Mouse (Mus musculus) kidney, adult 11 months (tissue): ENCODE results near the gene BC003965.

ENCODE experiments used
- DNase-seq: peaks from one replicate; pipeline ENCODE4 v3.0.0; 2022

The BC003965 gene

GRCm38 (mm10) chr17:25184129-25184691 is at the start of gene BC003965:
Gene BC003965 (plus strand): TSS chr17:25184554.
- peak; percentile 95 for DNase-seq

DNA sequence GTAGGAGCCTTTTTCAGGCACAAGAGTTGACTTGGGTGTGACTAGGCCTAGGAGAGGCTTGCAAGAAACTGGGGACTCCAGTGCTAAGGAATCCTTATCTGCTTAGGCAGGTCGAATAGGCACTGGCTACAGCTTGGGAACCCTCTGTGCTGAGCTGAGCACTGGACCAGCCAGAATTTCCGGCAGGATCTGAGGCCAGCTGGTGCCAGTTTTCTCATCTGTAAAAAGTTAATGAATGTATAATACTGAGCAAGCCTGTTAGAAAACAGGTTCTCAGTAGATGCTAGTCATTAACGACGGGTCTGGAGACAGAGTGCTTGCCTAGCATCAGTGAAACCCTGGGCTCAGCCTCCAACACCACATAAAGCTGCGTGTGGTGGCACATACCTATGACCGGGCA is 48.7 kb upstream of the BC003965 start:
- peak; percentile 56 for DNase-seq

DNA sequence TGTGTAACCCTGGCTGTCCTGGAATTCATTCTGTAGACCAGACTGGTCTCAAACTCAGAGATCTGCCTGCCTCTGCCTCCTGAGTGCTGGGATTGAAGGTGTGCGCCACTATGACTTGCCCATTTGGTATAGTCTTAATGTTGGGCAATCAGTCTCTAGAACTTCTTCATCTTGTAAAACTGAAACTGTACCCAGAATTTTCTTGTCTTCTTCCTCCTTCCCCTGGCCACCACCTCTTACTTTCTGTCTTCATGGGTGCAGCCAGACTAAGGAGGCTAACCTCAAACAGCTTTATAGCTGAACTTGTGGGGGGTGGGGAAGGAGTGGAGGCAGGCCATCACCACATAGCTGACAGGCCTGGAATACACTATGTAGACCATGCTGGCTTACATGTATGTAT is 45.6 kb upstream of the BC003965 start:
- DNase-seq = no peak

DNA sequence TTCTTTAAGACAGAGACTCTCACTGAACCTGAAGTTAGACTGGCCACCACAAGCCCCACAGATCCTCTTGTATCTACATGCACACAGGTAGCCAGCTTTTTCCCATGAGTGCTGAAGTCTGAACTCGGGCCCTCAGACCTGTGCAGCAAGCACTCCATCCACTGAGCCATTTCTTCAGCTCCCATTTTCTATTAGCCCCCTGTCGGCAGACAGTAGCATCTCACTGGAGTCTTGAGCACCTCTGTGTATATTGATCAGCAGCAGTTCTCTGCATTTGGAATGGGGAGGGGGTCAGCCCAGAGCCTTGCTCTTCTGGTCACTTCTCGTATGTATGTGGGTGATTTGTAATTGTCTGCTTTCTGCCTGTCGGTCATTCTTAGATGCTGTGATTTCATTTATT is 44.4 kb upstream of the BC003965 start:
- DNase-seq = no peak

- no peak for DNase-seq
These were observed 22.2 kb upstream of the BC003965 start, which contains the start of gene Ccdc154 for GRCm38 (mm10) chr17:25162161-25162560. Gene Ccdc154 (plus strand): TSS chr17:25162461.

- DNase-seq = no peak
These were observed 21.0 kb upstream of the BC003965 start for GRCm38 (mm10) chr17:25163387-25163786.

- no peak for DNase-seq
These were observed 19.6 kb upstream of the BC003965 start for GRCm38 (mm10) chr17:25164770-25165169.

GRCm38 (mm10) chr17:25165970-25166671 is 18.2 kb upstream of the BC003965 start:
- no peak for DNase-seq

DNA sequence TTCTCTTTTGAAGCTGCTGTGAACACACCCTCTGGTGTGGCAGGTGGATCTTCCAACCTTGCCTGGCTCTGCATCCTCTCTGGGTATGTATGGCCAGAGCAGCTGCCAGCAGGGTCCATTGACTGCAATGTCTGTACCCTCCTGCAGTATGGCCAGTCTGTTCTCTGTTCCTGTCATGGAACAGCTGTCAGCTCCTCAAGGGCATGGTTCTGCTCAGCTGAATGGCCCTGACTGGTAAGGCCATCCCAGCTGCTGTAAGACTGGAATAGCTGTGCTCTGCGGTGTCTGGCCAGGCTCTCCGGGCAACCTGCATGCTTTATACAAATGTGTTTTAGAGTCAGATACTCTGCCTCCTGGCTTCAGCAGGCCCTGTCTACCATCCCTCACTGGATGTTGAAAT is 14.6 kb upstream of the BC003965 start:
- no peak for DNase-seq

GRCm38 (mm10) chr17:25172558-25172957 is 11.8 kb upstream of the BC003965 start:
- DNase-seq = no peak

- DNase-seq = no peak
These were observed 8.9 kb upstream of the BC003965 start, which contains the start of gene Gm38655 for GRCm38 (mm10) chr17:25175411-25175810. Gene Gm38655 (minus strand): TSS chr17:25175471.

DNA sequence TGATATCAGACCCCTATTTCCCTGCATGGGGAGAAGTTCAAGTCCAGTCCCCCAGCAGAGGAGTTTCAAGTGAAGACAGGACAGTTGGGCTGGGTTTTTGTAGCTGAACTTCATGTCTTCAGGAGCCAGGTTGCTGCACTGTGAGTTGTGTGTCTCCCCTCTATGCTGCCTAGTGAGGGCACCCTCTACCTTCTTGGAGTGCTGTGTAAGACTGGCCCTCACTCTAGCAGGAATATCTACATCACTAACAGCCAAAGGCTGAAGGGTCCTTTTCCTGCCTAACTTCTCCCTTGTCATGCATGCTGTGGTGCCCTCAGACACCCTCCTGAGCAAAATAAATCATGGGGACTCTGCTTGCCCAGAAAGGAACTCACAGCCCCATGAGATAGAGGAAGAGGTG is 1.1 kb upstream of the BC003965 start:
- no peak for DNase-seq

DNA sequence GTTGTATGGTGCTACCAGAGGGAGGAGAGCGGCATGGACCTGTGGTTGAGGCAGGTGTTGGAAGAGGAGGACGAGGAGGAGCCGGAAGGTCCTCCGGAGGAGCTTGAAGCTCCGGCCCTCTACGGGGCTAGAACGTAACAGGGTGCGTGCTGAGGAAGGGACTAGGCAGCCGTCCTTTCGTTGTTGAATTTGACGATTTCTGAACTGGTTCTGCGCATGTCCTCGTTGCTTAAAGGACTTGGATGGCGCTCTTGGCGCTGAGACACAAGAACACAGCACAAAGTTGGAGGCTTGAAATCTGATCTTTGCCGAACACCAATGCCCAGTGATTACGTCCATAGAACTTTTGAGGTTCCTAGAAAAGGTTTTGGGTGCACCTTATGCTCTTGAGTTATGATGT is 607 bp downstream of the BC003965 start:
- DNase-seq = no peak

DNA sequence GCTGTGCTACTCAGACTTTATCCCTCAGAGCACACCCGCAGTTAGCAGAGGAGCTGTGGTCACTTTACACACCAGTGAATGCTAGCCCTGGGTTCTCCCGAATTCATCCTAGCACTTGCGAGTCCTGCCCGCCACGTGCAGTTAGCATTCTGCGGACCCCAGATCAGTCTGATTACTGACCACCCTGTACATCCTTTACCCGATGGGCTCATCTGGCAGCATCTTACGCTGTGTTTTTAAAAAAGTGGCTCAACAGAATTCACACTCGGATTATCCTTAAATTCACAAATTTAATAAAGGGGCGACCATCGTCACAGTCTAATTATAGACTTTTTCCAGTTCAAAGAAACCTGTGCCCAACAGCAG is 3.4 kb downstream of the BC003965 start:
- DNase-seq = no peak

- peak; percentile 54 for DNase-seq
These were observed 4.0 kb downstream of the BC003965 start, which contains the start of gene Unkl for GRCm38 (mm10) chr17:25188150-25189031. Gene Unkl (plus strand): TSS chr17:25188397.

DNA sequence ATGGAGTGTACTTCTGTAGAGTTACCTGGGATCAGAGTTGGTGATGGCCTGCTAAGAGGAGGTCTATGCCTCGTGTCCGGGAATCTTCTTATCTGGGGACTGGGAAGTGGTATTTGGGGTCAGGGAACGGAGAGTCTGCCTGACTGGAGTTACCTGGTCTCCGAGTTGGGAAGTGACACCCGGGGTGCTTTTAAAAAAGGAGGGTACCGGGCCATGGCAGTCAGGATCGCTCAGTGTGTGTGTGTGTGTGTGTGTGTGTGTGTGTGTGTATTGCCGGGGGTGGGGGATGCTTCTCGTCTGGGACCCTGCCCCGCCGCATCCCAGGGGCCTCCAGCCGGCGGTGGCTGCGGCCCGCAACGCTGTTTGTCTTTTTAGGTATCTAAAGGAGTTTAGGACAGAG is 4.7 kb downstream of the BC003965 start:
- DNase-seq = no peak

DNA sequence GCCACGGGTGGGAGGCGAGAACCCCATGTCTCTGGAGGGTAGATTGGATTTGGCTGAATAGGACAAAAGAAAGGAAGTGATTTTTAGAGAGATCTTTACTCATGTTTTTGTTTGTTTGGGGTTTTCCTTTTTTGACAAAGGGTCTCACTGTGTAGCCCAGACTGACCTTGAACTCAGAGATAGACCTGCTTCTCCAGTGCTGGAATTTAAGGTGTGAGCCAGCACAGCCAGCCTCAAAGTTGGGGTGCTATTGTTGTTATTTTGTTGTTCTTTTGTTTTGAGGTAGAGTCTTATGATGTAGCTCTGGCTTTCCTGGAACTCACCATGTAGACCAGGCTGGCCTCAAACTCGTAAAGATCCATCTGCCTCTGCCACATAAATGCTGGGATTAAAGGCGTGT is 18.0 kb downstream of the BC003965 start:
- DNase-seq = no peak

DNA sequence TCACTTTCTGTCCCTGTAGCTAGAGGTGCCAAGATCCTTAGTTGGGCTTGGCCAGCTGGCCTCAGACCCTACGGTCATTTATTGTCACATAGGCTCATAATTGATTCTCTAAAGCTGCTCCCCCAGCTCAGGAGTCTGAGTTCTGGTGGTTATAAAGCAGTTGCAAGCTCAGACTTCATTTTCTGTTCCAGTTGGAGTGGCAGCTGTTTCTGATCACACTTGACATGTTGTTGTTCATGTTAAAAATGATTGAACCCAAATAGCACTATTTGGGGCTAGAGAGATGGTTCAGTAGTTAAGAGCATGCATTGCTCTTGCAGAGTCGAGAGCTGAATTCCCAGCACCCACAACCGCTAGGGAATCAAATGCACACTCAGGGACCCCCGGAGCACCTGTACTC is 25.7 kb downstream of the BC003965 start:
- no peak for DNase-seq

GRCm38 (mm10) chr17:25210680-25211466 is 26.5 kb downstream of the BC003965 start:
- DNase-seq = peak; percentile 64

GRCm38 (mm10) chr17:25211705-25212104 is 27.4 kb downstream of the BC003965 start:
- no peak for DNase-seq

- no peak for DNase-seq
These were observed 31.1 kb downstream of the BC003965 start for GRCm38 (mm10) chr17:25215431-25215830.

DNA sequence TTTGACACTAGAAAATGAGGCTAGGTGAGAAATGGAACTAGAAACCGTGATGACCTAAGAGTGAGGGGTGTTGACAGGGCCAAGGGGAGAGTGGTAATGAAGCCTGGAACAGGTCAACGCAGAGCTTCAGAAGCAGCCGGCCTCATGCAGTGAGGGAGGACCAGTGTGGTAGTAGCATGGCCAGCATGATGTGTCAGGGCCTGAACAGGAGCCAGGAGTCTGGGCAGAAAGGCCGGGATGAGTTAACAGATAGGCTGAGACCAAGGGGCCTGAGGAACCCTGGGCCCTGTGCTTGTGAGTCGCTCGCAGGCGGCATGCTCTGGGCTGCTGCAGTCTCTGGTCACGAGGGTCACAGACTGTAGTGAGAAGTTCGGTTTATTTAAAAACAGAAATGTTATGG is 34.6 kb downstream of the BC003965 start:
- no peak for DNase-seq
